Mouse (Mus musculus): ENCODE results near the gene Zfp385c. TPM values are rescaled to one million over a fixed set of nuclear protein-coding genes. Genes with fewer than 3 reads are reported as not detected.
"Not testable (repeated sequence)": the region's sequence is repeated elsewhere in the genome, so short reads cannot be mapped to it uniquely, and the experiment has no call there.

The Zfp385c gene
- polyA plus RNA-seq, 2 experiments from 2014 or later: 0.23 TPM; not detected in 1

GRCm38 (mm10) chr11:100595533-100595932 lies 96.7 kb downstream of the Zfp385c start:
- ATAC-seq: no peak

GRCm38 (mm10) chr11:100594608-100595007 lies 97.6 kb downstream of the Zfp385c start:
- no peak for ATAC-seq

GRCm38 (mm10) chr11:100592346-100593046 lies 99.8 kb downstream of the Zfp385c start:
- ATAC-seq: no peak

- ATAC-seq: peak; percentile 89
These were observed 103.8 kb downstream of the Zfp385c start for GRCm38 (mm10) chr11:100588462-100588861.

- no peak for ATAC-seq
These were observed 107.1 kb downstream of the Zfp385c start for GRCm38 (mm10) chr11:100585148-100585547.

- peak; percentile 44 for ATAC-seq
These were observed 107.7 kb downstream of the Zfp385c start for GRCm38 (mm10) chr11:100584561-100584961.

- no peak for ATAC-seq
These were observed 109.4 kb downstream of the Zfp385c start for GRCm38 (mm10) chr11:100582836-100583235.

GRCm38 (mm10) chr11:100582413-100582812 lies 109.8 kb downstream of the Zfp385c start:
- not testable (repeated sequence) for ATAC-seq

- ATAC-seq: no peak
These were observed 110.5 kb downstream of the Zfp385c start for GRCm38 (mm10) chr11:100581756-100582155.

GRCm38 (mm10) chr11:100580275-100580674 lies 112.0 kb downstream of the Zfp385c start:
- ATAC-seq: no peak

- ATAC-seq: no peak
These were observed 113.0 kb downstream of the Zfp385c start for GRCm38 (mm10) chr11:100579116-100579799.

- ATAC-seq: no peak
These were observed 114.2 kb downstream of the Zfp385c start for GRCm38 (mm10) chr11:100577852-100578599.

Other genes with a start within 250 kb of the Zfp385c start
- 1 to 10 TPM; 2.2 to 3.0 TPM for gene Klhl11, start 219.7 kb downstream of the Zfp385c start, polyA plus RNA-seq (2017; shearing (Covaris generic))
- gene Acly, start 164.5 kb downstream of the Zfp385c start, polyA plus RNA-seq (2017; shearing (Covaris generic)): 100 to 1,000 TPM; 102 to 153 TPM
- gene Ttc25, start 146.8 kb downstream of the Zfp385c start, polyA plus RNA-seq (2017; shearing (Covaris generic)): under 1 TPM in 1 of 2 experiments, not detected in 1; 0.24 TPM
- 100 to 1,000 TPM; 185 to 348 TPM for gene Cnp, start 117.6 kb downstream of the Zfp385c start, polyA plus RNA-seq (2017; shearing (Covaris generic))
- 10 to 100 TPM; 27.1 to 30.3 TPM for gene Nkiras2, start 73.2 kb downstream of the Zfp385c start, polyA plus RNA-seq (2017; shearing (Covaris generic))
- 100 to 1,000 TPM; 426 to 510 TPM for gene Dnajc7, start 72.3 kb downstream of the Zfp385c start, polyA plus RNA-seq (2017; shearing (Covaris generic))
- gene Dhx58, start 11.8 kb upstream of the Zfp385c start, polyA plus RNA-seq (2017; shearing (Covaris generic)): 10 to 100 TPM; 31.6 to 60.3 TPM
- gene Kat2a, start 20.0 kb upstream of the Zfp385c start, polyA plus RNA-seq (2017; shearing (Covaris generic)): 10 to 100 TPM; 11.1 to 13.2 TPM
- 1 to 10 TPM in 1 of 2 experiments, not detected in 1; 1.0 TPM for gene Hspb9, start 21.4 kb upstream of the Zfp385c start, polyA plus RNA-seq (2017; shearing (Covaris generic))
- gene Rab5c, start 45.8 kb upstream of the Zfp385c start, polyA plus RNA-seq (2017; shearing (Covaris generic)): 10 to 100 TPM; 21.2 to 35.8 TPM
- not detected for gene Kcnh4, start 67.5 kb upstream of the Zfp385c start, polyA plus RNA-seq (2017; shearing (Covaris generic))
- not detected for gene Hcrt, start 70.5 kb upstream of the Zfp385c start, polyA plus RNA-seq (2017; shearing (Covaris generic))
- 1 to 10 TPM; 2.7 to 3.1 TPM for gene Ghdc, start 78.5 kb upstream of the Zfp385c start, polyA plus RNA-seq (2017; shearing (Covaris generic))
- 10 to 100 TPM; 39.3 to 53.2 TPM for gene Stat5b, start 158.3 kb upstream of the Zfp385c start, polyA plus RNA-seq (2017; shearing (Covaris generic))
- gene Stat5a, start 166.9 kb upstream of the Zfp385c start, polyA plus RNA-seq (2017; shearing (Covaris generic)): 10 to 100 TPM; 37.9 to 52.4 TPM
- 100 to 1,000 TPM; 105 to 122 TPM for gene Stat3, start 247.1 kb upstream of the Zfp385c start, polyA plus RNA-seq (2017; shearing (Covaris generic))

All from CD4-positive, CD25-positive, alpha-beta regulatory T cell, adult 4 months (primary cell).